Mouse (Mus musculus): ENCODE measurements around the gene Slfn3. TPM values are rescaled to one million over a fixed set of nuclear protein-coding genes. Genes with fewer than 3 reads are reported as not detected.
"Not testable (repeated sequence)": the region's sequence is repeated elsewhere in the genome, so short reads cannot be mapped to it uniquely, and the experiment has no call there.

Slfn3 gene
- polyA plus RNA-seq (2016; fragmentation: Nextera tagmentation; extraction: Ambion mirVana), result 0.14 and 0.35 TPM in 2 replicates

- WGBS, result 84% methylated on average over 12 of the region's 12 CpGs
- no peak for ATAC-seq (ENCODE audit: low FRiP score, low read depth)
- no peaks in the 10 kb centered on the region for H3K36me3 ChIP-seq
These were observed at the start of gene Slfn3 for GRCm38 (mm10) chr11:83191134-83191893. Slfn3 (plus strand) TSS chr11:83191330.

GRCm38 (mm10) chr11:83148939-83149338, 42.2 kb upstream of the Slfn3 start:
- not testable (repeated sequence) for H3K4me1 ChIP-seq; H3K27ac ChIP-seq (replicated peaks); H3K36me3 ChIP-seq; H3K9ac ChIP-seq (replicated peaks); H3K27me3 ChIP-seq; H3K4me2 ChIP-seq (replicated peaks); ATAC-seq (ENCODE audit: low FRiP score, low read depth); H3K9me3 ChIP-seq; H3K4me3 ChIP-seq
- no CpG with 5 or more reads among the region's 1 CpGs for WGBS

More at GRCm38 (mm10) chr11:83191134-83191893, at the start of gene Slfn3:
- Histone ChIP-seq H3K4me3 (no peak within 1 kb of the TSS), H3K4me2 (replicated peaks) (no peak within 1 kb of the TSS), H3K27me3 (no peaks in the 10 kb centered on the region), H3K9me3 (no peaks in the 10 kb centered on the region), H3K4me1 (no peaks in the 10 kb centered on the region), H3K9ac (replicated peaks) (no peak within 1 kb of the TSS), H3K27ac (replicated peaks) (no peak within 1 kb of the TSS)

- Histone ChIP-seq H3K4me3 (no peak within 1 kb of the TSS), H3K27me3 (no peaks in the 10 kb centered on the region), H3K9ac (replicated peaks) (no peak within 1 kb of the TSS), H3K4me1 (no peaks in the 10 kb centered on the region), H3K4me2 (replicated peaks) (no peak within 1 kb of the TSS), H3K27ac (replicated peaks) (no peak within 1 kb of the TSS), H3K36me3 (no peaks in the 10 kb centered on the region), H3K9me3 (no peaks in the 10 kb centered on the region)
- no peak for ATAC-seq (ENCODE audit: low FRiP score, low read depth)
- 93% methylated on average over 12 of the region's 12 CpGs for WGBS
These were observed 16.1 kb upstream of the Slfn3 start, which contains the start of gene Slfn4 for GRCm38 (mm10) chr11:83174948-83175539. Slfn4 (plus strand) TSS chr11:83175186.

- ATAC-seq (ENCODE audit: low FRiP score, low read depth), result no peak
- no peak overlapping the region for H3K4me3 ChIP-seq
- H3K4me1 ChIP-seq, result no peaks in the 10 kb centered on the region
- H3K27me3 ChIP-seq, result no peaks in the 10 kb centered on the region
- H3K9me3 ChIP-seq, result no peaks in the 10 kb centered on the region
- no peak overlapping the region for H3K4me2 ChIP-seq (replicated peaks)
- no peak overlapping the region for H3K27ac ChIP-seq (replicated peaks)
- H3K9ac ChIP-seq (replicated peaks), result no peak overlapping the region
- no peaks in the 10 kb centered on the region for H3K36me3 ChIP-seq
- 58% methylated on average over 3 of the region's 3 CpGs for WGBS
These were observed 871 bp downstream of the Slfn3 start for GRCm38 (mm10) chr11:83192001-83192400.

GRCm38 (mm10) chr11:83205002-83205401, 13.9 kb downstream of the Slfn3 start:
- ATAC-seq (ENCODE audit: low FRiP score, low read depth), result no peak
- Histone ChIP-seq H3K36me3 (no peaks in the 10 kb centered on the region), H3K27me3 (no peaks in the 10 kb centered on the region), H3K9me3 (no peaks in the 10 kb centered on the region), H3K4me1 (no peaks in the 10 kb centered on the region), H3K27ac (replicated peaks) (no peak overlapping the region), H3K9ac (replicated peaks) (no peak overlapping the region), H3K4me3 (no peak overlapping the region), H3K4me2 (replicated peaks) (no peak overlapping the region)

- ATAC-seq (ENCODE audit: low FRiP score, low read depth), result no peak
- Histone ChIP-seq H3K27me3 (no peaks in the 10 kb centered on the region), H3K9ac (replicated peaks) (no peak overlapping the region), H3K36me3 (no peaks in the 10 kb centered on the region), H3K4me1 (no peaks in the 10 kb centered on the region), H3K4me2 (replicated peaks) (no peak overlapping the region), H3K9me3 (no peaks in the 10 kb centered on the region), H3K27ac (replicated peaks) (no peak overlapping the region), H3K4me3 (no peak overlapping the region)
- WGBS, result 66% methylated on average over 1 of the region's 1 CpGs
These were observed 25.0 kb downstream of the Slfn3 start for GRCm38 (mm10) chr11:83216119-83216518.

GRCm38 (mm10) chr11:83221328-83221877, 30.3 kb downstream of the Slfn3 start:
- ATAC-seq (ENCODE audit: low FRiP score, low read depth), result no peak
- 91% methylated on average over 1 of the region's 1 CpGs for WGBS
- no peak overlapping the region for H3K9ac ChIP-seq (replicated peaks)

GRCm38 (mm10) chr11:83223367-83223766, 32.2 kb downstream of the Slfn3 start:
- Histone ChIP-seq H3K36me3 (no peaks in the 10 kb centered on the region), H3K27me3 (no peaks in the 10 kb centered on the region), H3K9me3 (no peaks in the 10 kb centered on the region), H3K4me3 (no peak overlapping the region), H3K9ac (replicated peaks) (no peak overlapping the region), H3K4me1 (no peaks in the 10 kb centered on the region), H3K4me2 (replicated peaks) (no peak overlapping the region), H3K27ac (replicated peaks) (no peak overlapping the region)
- no peak for ATAC-seq (ENCODE audit: low FRiP score, low read depth)
- 91% methylated on average over 7 of the region's 7 CpGs for WGBS

More at GRCm38 (mm10) chr11:83221328-83221877, 30.3 kb downstream of the Slfn3 start:
- Histone ChIP-seq H3K4me2 (replicated peaks) (no peak overlapping the region), H3K27me3 (no peaks in the 10 kb centered on the region), H3K4me3 (no peak overlapping the region), H3K27ac (replicated peaks) (no peak overlapping the region), H3K4me1 (no peaks in the 10 kb centered on the region), H3K36me3 (no peaks in the 10 kb centered on the region), H3K9me3 (no peaks in the 10 kb centered on the region)

- not testable (repeated sequence) for H3K4me2 ChIP-seq (replicated peaks); H3K27me3 ChIP-seq; H3K9me3 ChIP-seq; H3K36me3 ChIP-seq; H3K4me1 ChIP-seq; H3K27ac ChIP-seq (replicated peaks); H3K4me3 ChIP-seq; ATAC-seq (ENCODE audit: low FRiP score, low read depth); H3K9ac ChIP-seq (replicated peaks)
- 88% methylated on average over 5 of the region's 5 CpGs for WGBS
These were observed 32.7 kb downstream of the Slfn3 start for GRCm38 (mm10) chr11:83223793-83224192.

GRCm38 (mm10) chr11:83224217-83224616, 33.1 kb downstream of the Slfn3 start:
- 91% methylated on average over 9 of the region's 9 CpGs for WGBS
- H3K36me3 ChIP-seq, result no peaks in the 10 kb centered on the region
- no peak overlapping the region for H3K9ac ChIP-seq (replicated peaks)
- no peak overlapping the region for H3K27ac ChIP-seq (replicated peaks)
- no peaks in the 10 kb centered on the region for H3K27me3 ChIP-seq
- no peaks in the 10 kb centered on the region for H3K4me1 ChIP-seq
- no peak overlapping the region for H3K4me2 ChIP-seq (replicated peaks)
- no peaks in the 10 kb centered on the region for H3K9me3 ChIP-seq
- no peak for ATAC-seq (ENCODE audit: low FRiP score, low read depth)
- H3K4me3 ChIP-seq, result no peak overlapping the region

- Histone ChIP-seq H3K36me3 (no peaks in the 10 kb centered on the region), H3K9me3 (no peaks in the 10 kb centered on the region), H3K4me1 (no peaks in the 10 kb centered on the region), H3K4me2 (replicated peaks) (no peak overlapping the region), H3K27ac (replicated peaks) (no peak overlapping the region), H3K4me3 (no peak overlapping the region), H3K9ac (replicated peaks) (no peak overlapping the region), H3K27me3 (no peaks in the 10 kb centered on the region)
- ATAC-seq (ENCODE audit: low FRiP score, low read depth), result no peak
- WGBS, result 76% methylated on average over 3 of the region's 3 CpGs
These were observed 33.6 kb downstream of the Slfn3 start for GRCm38 (mm10) chr11:83224750-83225149.

- Histone ChIP-seq H3K4me2 (replicated peaks) (no peak overlapping the region), H3K36me3 (no peaks in the 10 kb centered on the region), H3K4me3 (no peak overlapping the region), H3K27ac (replicated peaks) (no peak overlapping the region), H3K27me3 (no peaks in the 10 kb centered on the region), H3K4me1 (no peaks in the 10 kb centered on the region), H3K9me3 (no peaks in the 10 kb centered on the region), H3K9ac (replicated peaks) (no peak overlapping the region)
- ATAC-seq (ENCODE audit: low FRiP score, low read depth), result no peak
- 93% methylated on average over 9 of the region's 9 CpGs for WGBS
These were observed 34.3 kb downstream of the Slfn3 start for GRCm38 (mm10) chr11:83225371-83225960.
